Mouse (Mus musculus) ES-Bruce4 (cell line): ENCODE measurements around the gene Cracr2a.

Experiments used
- CTCF ChIP-seq: IDR thresholded peaks from one replicate; pipeline ENCODE4 v1.8.1; 2011; ENCODE audit warnings: low read depth, low read length
- EP300 ChIP-seq: IDR thresholded peaks from 2 replicates; pipeline ENCODE4 v1.6.1; 2011; ENCODE audit warnings: low read depth, low read length; ENCODE audit not compliant: insufficient read depth
- POLR2A ChIP-seq: IDR thresholded peaks from one replicate; pipeline ENCODE4 v1.8.1; 2011; ENCODE audit warnings: low read length; ENCODE audit not compliant: insufficient read depth

- TF ChIP-seq CTCF (no peak), EP300 (no peak), POLR2A (no peak)
Measured at GRCm38 (mm10) chr6:127546676-127547075, 14.5 kb upstream of the Cracr2a start.
